Mouse (Mus musculus) hindbrain, embryonic 11.5 days (tissue): ENCODE measurements at regions not wholly inside any gene's neighbourhood (a gene's known extent, or its start where the extent isn't known, plus 50 kb on each side); places are given as distances from the start of the nearest gene placed in this dataset.

Experiments
- ATAC-seq: fragments of 200-750 bp; cut with Nextera tagmentation; 2 replicates; pipeline ENCODE4 v1.8.0; 2017; ENCODE audit warnings: mild to moderate bottlenecking, moderate TSS enrichment, moderate library complexity; ENCODE audit not compliant: low FRiP score
- DNase-seq: peaks from one replicate; pipeline ENCODE4 v3.0.0-alpha.2; 2015; ENCODE audit warnings: low spot score
- H3K27ac ChIP-seq: fragments of 300-500 bp; sonication (generic); 2 replicates; pipeline ENCODE4 v1.5.1; 2014; ENCODE audit warnings: mild to moderate bottlenecking, low read depth, low read length
- H3K27me3 ChIP-seq: fragments of 300-500 bp; sonication (generic); 2 replicates; pipeline ENCODE4 v1.6.1; 2014; ENCODE audit warnings: mild to moderate bottlenecking, low read length, moderate library complexity, mixed read lengths; ENCODE audit not compliant: control insufficient read depth, insufficient read depth
- H3K36me3 ChIP-seq: fragments of 300-500 bp; sonication (generic); 2 replicates; pipeline ENCODE4 v1.6.1; 2014; ENCODE audit warnings: mild to moderate bottlenecking, low read length, moderate library complexity, mixed read lengths; ENCODE audit not compliant: control insufficient read depth, insufficient read depth
- H3K4me1 ChIP-seq: fragments of 300-500 bp; sonication (generic); replicated peaks from 2 replicates; pipeline ENCODE4 v1.6.1; 2014; ENCODE audit warnings: low read length, mixed read lengths; ENCODE audit not compliant: control insufficient read depth, insufficient read depth
- H3K4me2 ChIP-seq: fragments of 300-500 bp; sonication (generic); replicated peaks from 2 replicates; pipeline ENCODE4 v1.6.1; 2014; ENCODE audit warnings: mild to moderate bottlenecking, low read depth, low read length
- H3K4me3 ChIP-seq: fragments of 300-500 bp; sonication (generic); 2 replicates; pipeline ENCODE4 v1.5.1; 2014; ENCODE audit warnings: low read depth, low read length
- H3K9ac ChIP-seq: fragments of 300-500 bp; sonication (generic); 2 replicates; pipeline ENCODE4 v1.6.1; 2014; ENCODE audit warnings: low read depth, low read length
- H3K9me3 ChIP-seq: fragments of 300-500 bp; sonication (generic); 2 replicates; pipeline ENCODE4 v1.6.1; 2016; ENCODE audit warnings: low read length; ENCODE audit not compliant: control insufficient read depth
- WGBS: fragments of 180-500 bp; shearing (Covaris S2); extraction: QIAGEN DNeasy Blood & Tissue Kit; methylation state at CpG from one replicate; pipeline ENCODE4 v1.1.7; 2014; 5-methylcytosine and 5-hydroxymethylcytosine counted together

DNA sequence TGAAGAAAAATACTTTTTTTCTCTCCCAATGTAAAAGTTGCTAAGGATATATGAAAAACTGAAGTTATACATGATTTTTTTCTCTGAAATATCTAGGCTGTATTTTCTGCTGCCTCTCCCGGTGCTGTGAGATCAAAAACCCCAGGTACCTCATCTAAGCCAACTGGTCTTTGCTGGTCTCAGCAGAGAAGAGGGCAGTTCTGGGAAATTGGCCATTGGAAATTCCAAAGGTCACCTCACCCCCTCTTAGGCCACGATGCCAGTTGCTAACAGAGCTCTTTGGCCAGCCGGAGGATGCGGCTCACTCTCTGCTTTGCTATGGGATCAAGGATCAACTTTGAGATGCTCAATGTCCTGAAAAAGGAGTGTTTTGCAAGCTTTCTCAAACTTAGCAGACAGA lies 280.9 kb upstream of the Rora start:
- Histone ChIP-seq H3K36me3 (no peaks in the 10 kb centered on the region), H3K4me2 (no peak overlapping the region), H3K4me3 (no peak overlapping the region), H3K27ac (no peak overlapping the region), H3K9ac (no peak overlapping the region), H3K9me3 (no peaks in the 10 kb centered on the region), H3K27me3 (no peaks in the 10 kb centered on the region), H3K4me1 (no peaks in the 10 kb centered on the region)
- no peak for ATAC-seq
- DNase-seq, result no peak
- WGBS, result 87% methylated on average over 4 of the region's 4 CpGs

DNA sequence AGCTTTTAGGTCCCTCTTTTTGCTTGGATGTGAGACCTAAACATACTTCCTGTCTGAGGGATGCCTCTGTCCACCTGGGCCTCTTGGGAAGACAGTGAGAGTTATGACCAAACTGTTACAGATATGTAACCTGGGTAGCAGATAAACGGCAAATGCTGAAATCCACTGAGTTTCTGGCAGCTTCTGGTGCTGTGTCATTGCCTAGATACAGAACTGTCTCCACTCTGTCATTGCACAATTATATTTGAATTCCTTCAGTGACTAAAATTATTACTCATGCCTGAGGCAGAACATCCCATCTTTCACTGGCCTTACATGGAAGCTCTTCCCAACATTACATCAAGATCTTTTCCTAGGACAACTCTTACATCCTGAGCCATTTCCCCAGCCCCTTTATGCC lies 277.4 kb upstream of the Rora start:
- no peaks in the 10 kb centered on the region for H3K36me3 ChIP-seq
- WGBS, result 88% methylated on average over 1 of the region's 1 CpGs
- H3K4me1 ChIP-seq, result no peaks in the 10 kb centered on the region
- no peak overlapping the region for H3K9ac ChIP-seq
- no peaks in the 10 kb centered on the region for H3K9me3 ChIP-seq
- DNase-seq, result no peak
- no peak for ATAC-seq
- H3K4me2 ChIP-seq, result no peak overlapping the region
- no peak overlapping the region for H3K4me3 ChIP-seq
- no peak overlapping the region for H3K27ac ChIP-seq
- no peaks in the 10 kb centered on the region for H3K27me3 ChIP-seq

DNA sequence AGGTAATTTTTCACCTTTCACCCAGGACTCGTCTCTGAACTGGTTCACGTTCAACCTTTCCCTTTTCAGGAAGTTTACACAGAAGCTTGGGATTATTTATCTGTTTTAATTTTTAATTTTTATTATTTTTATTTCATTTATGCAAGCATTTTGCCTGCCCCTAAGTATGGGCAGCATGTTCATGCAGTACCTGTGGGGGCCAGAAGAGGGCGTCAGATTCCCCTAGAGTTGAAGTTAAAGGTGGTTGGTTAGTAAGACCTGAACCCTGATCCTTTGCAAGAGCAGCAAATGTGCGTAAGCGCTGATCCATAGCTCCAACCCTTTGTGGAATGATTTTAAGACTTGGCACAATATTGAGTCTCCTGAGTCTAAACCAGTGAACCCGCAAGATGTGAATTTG lies 271.7 kb upstream of the Rora start:
- 85% methylated on average over 6 of the region's 6 CpGs for WGBS
- H3K9ac ChIP-seq, result no peak overlapping the region
- no peak overlapping the region for H3K4me3 ChIP-seq
- no peaks in the 10 kb centered on the region for H3K9me3 ChIP-seq
- no peak overlapping the region for H3K27ac ChIP-seq
- H3K27me3 ChIP-seq, result no peaks in the 10 kb centered on the region
- no peaks in the 10 kb centered on the region for H3K36me3 ChIP-seq
- no peaks in the 10 kb centered on the region for H3K4me1 ChIP-seq
- ATAC-seq (no peak), DNase-seq (no peak)
- H3K4me2 ChIP-seq, result no peak overlapping the region

DNA sequence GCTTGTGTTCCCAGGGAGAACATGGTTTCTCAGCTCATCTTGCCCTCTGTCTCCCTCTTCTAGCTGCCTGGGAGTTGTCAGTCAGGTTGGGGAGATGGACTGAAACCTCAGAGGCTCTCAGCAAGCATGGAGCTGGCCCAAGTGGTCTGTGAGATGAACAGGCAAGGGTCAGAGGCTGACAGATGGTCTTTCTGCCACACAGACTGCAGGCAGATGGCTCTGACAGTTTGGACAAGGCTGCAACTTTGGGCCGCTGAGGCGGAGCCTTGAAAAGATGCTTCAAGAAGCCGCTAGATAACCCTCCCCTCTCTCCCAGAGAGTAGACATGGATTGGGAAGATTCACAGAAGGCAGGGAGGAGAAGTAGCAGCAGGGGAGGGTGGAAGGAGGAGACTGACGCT lies 252.7 kb upstream of the Rora start:
- 50% methylated on average over 4 of the region's 4 CpGs for WGBS
- Histone ChIP-seq H3K4me1 (no peaks in the 10 kb centered on the region), H3K9me3 (no peaks in the 10 kb centered on the region), H3K4me2 (no peak overlapping the region), H3K4me3 (no peak overlapping the region), H3K36me3 (no peaks in the 10 kb centered on the region), H3K9ac (no peak overlapping the region), H3K27me3 (no peaks in the 10 kb centered on the region), H3K27ac (no peak overlapping the region)
- no peak for DNase-seq
- ATAC-seq, result no peak

DNA sequence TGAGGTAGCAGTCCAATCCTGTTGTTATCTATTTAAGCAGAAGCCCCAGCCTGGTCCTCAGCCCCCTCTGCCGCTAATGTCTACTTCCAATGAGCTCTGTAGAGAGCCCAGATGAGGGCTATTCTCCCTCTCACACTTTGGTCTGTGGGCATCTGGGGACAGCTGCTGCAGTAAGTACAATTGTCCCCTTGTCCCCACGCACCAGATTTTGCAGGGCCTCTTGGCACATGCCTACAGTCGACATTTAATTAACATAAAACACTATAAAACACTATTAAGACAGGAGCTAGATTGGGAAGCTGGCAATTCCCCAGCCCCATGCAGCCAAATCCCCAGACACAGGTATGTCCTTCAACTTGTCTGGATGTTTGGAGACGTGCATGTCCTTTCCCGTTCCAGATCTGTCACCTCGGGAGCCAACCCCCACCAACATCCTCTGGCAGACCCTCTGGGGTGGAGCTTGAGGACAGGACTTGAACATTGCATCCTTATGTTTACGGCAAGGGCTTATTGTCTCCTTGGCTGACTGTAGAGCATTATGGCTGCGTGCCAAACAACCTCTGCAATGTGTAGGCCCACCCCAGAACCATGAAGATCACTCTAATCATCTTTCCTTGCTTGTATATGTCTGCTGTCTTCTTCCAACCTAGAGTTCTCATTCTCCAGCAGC lies 251.3 kb upstream of the Rora start:
- no peak for ATAC-seq
- Histone ChIP-seq H3K27ac (no peak overlapping the region), H3K4me3 (no peak overlapping the region), H3K9ac (no peak overlapping the region), H3K4me1 (no peaks in the 10 kb centered on the region), H3K4me2 (no peak overlapping the region), H3K36me3 (no peaks in the 10 kb centered on the region), H3K9me3 (no peaks in the 10 kb centered on the region), H3K27me3 (no peaks in the 10 kb centered on the region)
- 90% methylated on average over 8 of the region's 8 CpGs for WGBS
- no peak for DNase-seq

DNA sequence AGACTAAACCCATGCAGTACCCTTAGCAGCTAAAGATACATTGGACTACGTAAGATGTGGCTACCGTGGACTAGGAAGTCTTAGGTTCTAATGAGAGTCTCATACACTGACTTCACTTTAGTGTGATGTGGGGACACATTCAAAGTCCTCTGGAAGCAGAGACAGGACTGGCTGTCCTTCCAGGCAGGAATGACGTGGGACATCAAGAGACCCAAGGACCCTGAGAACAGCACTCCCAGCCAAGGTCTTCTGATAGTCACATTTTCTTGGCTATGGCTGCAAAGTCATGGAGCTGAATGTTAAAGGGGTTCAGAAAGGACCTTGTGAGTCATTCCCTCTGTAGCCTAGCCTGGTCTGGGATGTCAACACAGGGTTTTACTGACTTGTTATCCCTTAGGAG lies 250.6 kb upstream of the Rora start:
- Histone ChIP-seq H3K4me3 (no peak overlapping the region), H3K9ac (no peak overlapping the region), H3K36me3 (no peaks in the 10 kb centered on the region), H3K27ac (no peak overlapping the region), H3K27me3 (no peaks in the 10 kb centered on the region), H3K4me1 (no peaks in the 10 kb centered on the region), H3K9me3 (no peaks in the 10 kb centered on the region), H3K4me2 (no peak overlapping the region)
- DNase-seq (no peak), ATAC-seq (no peak)
- 97% methylated on average over 3 of the region's 3 CpGs for WGBS

DNA sequence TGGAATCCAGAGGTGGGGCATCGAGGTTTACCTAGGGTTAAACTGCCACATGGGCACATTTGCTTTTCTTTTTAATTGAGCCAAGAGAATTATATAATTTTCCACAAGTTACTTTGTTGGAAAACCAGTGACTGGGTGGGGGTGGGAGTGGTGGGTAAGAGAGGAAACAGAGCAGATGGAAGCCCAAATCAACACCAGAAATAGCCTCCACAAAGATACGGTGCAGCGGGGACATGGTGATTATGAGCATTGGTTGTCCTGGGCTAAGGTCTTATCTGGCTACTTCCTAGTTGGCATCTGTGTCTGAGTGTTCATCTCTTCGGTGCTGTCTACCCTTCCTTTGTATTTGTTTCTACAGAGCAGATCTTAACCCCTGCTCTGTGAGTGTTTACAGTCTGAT lies 250.1 kb upstream of the Rora start:
- ATAC-seq, result no peak

DNA sequence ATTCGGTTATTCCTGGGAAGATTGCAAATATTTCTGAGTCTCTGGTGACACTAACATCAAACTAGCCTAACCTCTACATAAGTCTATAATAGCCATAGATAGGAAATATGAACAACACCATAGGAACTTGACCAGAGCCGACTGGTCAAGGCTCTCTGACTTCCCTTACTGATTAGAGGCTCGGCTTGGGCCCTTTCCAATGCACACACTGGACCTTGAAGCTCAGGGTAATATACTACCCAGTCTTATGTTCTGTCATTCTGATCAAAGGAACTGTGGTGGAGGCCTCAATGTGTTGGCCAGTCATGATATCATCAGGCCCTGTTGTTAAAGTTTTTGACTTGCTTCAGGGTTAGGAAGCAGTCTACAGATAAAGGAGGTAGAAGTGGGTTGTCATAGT lies 243.8 kb upstream of the Rora start:
- 86% methylated on average over 3 of the region's 3 CpGs for WGBS
- no peak for ATAC-seq
- DNase-seq, result no peak
- H3K27me3 ChIP-seq, result no peaks in the 10 kb centered on the region
- H3K9ac ChIP-seq, result no peak overlapping the region
- no peaks in the 10 kb centered on the region for H3K36me3 ChIP-seq
- no peak overlapping the region for H3K4me2 ChIP-seq
- H3K27ac ChIP-seq, result no peak overlapping the region
- H3K4me1 ChIP-seq, result no peaks in the 10 kb centered on the region
- H3K9me3 ChIP-seq, result no peaks in the 10 kb centered on the region
- H3K4me3 ChIP-seq, result no peak overlapping the region

More for the DNA sequence above, 250.1 kb upstream of the Rora start:
- Histone ChIP-seq H3K9ac (no peak overlapping the region), H3K4me1 (no peaks in the 10 kb centered on the region), H3K36me3 (no peaks in the 10 kb centered on the region), H3K4me3 (no peak overlapping the region), H3K4me2 (no peak overlapping the region), H3K27ac (no peak overlapping the region), H3K9me3 (no peaks in the 10 kb centered on the region), H3K27me3 (no peaks in the 10 kb centered on the region)
- 90% methylated on average over 4 of the region's 4 CpGs for WGBS
- no peak for DNase-seq

DNA sequence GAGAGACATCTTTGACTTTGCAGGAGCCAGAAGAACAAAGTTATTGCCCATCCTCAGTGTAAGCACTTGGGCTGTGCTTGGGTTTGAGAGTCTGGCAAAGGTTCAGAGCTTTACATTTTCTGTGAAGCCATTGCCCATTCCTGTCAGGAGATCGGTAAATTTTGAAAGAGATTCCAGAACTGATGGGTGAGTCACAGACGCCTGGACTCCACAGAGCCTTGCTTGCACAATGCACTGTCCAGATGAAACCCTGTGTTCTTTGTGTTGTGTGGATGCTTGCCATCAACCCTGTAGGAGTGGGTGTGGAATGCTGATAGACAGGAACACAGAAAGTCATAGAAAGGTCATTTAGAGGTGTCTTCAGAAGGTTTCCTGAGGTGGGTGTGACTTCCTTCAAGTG lies 227.3 kb upstream of the Rora start:
- H3K4me2 ChIP-seq, result no peak overlapping the region
- no peak for ATAC-seq

More for the DNA sequence above, 227.3 kb upstream of the Rora start:
- WGBS, result 85% methylated on average over 2 of the region's 2 CpGs
- no peak for DNase-seq
- Histone ChIP-seq H3K4me1 (no peaks in the 10 kb centered on the region), H3K27ac (no peak overlapping the region), H3K4me3 (no peak overlapping the region), H3K36me3 (no peaks in the 10 kb centered on the region), H3K27me3 (no peaks in the 10 kb centered on the region), H3K9ac (no peak overlapping the region), H3K9me3 (no peaks in the 10 kb centered on the region)
